Mouse (Mus musculus): Measurements from ENCODE around the gene Trank1.
A peak's percentile ranks its signal among the peaks of the same experiment; 100 is the strongest.

The Trank1 gene

GRCm38 (mm10) chr9:111435429-111435828 lies 123.9 kb downstream of the Trank1 start:
- no peak for DNase-seq

- peak; percentile 16 for DNase-seq
Observed at GRCm38 (mm10) chr9:111438904-111439835, 127.6 kb downstream of the Trank1 start, which contains the start of gene Dclk3. Gene Dclk3, plus strand, starts transcription at chr9:111439081.

- DNase-seq = no peak
Observed at GRCm38 (mm10) chr9:111439836-111440201, 128.3 kb downstream of the Trank1 start.

GRCm38 (mm10) chr9:111440446-111440845 lies 128.9 kb downstream of the Trank1 start:
- no peak for DNase-seq

- DNase-seq = no peak
Observed at GRCm38 (mm10) chr9:111441151-111441550, 129.6 kb downstream of the Trank1 start.

Measured in thymus, postnatal 14 days (tissue).